Mouse (Mus musculus) large intestine, adult 2 months (tissue): Measurements from ENCODE around the gene Abl1. TPM values are rescaled to one million over a fixed set of nuclear protein-coding genes. Genes with fewer than 3 reads are reported as not detected.

Experiments used
- DNase-seq: peaks from one replicate; pipeline ENCODE4 v3.0.0-alpha.2; 2012; ENCODE audit warnings: low read depth, low spot score
- WGBS: fragments of 180-500 bp; shearing (Covaris S2); methylation state at CpG from one replicate; pipeline ENCODE4 v1.1.7; 2018; 5-methylcytosine and 5-hydroxymethylcytosine counted together
- polyA plus RNA-seq: library from polyadenylated mRNA; depleted of rRNA; stranded (reverse); fragments of >200 nt; gene quantifications from 2 replicates; pipeline ENCODE4 v1.2.3, GENCODE M21; 2012

Abl1 gene
- polyA plus RNA-seq, 1 experiment = 31.4 TPM

DNA sequence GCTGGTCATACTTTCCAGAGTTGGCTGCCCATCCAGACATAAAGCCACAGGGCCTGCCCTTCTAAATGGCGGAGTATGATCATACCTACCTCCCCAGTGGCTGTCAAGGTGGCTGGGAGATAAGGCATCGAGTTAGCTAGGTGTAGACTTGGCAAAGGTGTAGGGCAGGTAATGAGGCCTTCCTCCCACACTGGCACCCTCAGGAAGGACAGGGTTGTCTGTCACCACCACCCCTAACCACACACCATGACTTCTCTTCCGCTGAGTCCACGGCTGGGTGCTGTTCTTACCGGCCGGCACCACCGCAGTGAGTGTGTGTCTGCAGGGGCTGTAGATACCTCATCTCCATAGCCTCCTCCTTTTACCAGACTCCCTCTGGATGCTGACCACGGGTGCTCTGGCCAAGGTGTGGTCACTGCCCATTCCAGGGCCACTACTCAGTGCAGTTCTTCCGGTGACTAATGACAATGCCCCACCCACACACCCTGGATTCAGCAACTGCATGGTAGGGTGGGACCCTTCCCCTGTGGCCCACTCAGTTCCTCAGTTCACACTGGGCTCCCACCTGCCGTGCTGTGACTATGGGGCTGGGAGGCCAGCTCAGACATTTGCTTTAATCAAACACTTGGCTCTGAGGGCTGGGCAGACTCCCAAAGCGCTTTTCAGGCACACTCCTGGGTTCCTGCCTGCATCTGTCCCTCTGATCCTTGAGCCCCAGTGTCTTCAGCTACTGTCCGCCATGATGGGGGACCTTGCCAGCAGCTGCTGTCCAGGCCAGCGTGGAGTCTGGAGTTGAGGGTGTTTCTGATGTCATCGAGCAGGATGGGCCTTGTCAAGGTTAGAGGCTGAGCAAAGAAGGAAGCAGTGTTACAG lies 123.1 kb downstream of the Abl1 start:
- 66% methylated on average over 14 of the region's 14 CpGs for WGBS
- DNase-seq = no peak

DNA sequence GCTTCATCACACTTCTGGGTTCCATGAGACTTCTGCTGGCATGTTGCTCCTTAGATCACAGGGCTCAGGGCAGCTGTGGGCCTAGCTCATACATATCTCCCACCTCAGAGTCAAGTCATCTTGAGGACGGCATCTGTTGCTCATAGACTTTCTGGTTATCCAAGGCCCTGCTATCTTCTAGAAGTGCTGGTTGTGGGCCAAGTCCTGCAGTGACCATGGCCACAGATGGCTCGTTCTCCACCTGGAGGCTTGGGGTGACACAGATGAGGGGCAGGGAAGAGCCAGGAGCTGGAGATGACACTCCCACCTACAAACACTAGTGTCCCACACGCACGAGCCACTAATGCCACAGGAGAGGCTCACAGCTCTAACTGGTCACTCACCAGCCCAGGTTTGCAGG lies 125.5 kb downstream of the Abl1 start:
- 75% methylated on average over 4 of the region's 4 CpGs for WGBS
- no peak for DNase-seq

- WGBS = 64% methylated on average over 7 of the region's 7 CpGs
- no peak for DNase-seq
Observed at GRCm38 (mm10) chr2:31814699-31815098, 126.5 kb downstream of the Abl1 start.

DNA sequence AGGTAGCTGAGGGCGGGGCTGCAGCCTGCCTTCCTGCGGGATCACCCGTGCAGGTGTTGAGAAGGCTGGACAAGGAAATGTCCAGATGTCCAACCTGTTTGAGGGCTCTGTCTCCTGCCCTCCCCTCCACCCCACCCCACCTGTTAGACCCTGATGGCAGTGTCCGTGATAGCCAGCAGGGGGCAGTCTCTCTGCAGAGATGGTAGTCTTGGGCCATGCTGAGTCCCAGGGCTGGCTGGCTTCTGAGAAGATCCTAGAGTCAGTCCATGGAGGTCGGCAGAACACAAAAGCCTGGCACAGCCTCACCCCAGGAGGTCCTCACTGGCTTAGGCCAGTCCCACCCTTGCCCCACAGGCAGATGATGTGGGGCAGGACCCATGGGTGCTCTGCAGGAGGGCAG lies 127.2 kb downstream of the Abl1 start:
- WGBS = 14% methylated on average over 5 of the region's 5 CpGs
- no peak for DNase-seq

DNA sequence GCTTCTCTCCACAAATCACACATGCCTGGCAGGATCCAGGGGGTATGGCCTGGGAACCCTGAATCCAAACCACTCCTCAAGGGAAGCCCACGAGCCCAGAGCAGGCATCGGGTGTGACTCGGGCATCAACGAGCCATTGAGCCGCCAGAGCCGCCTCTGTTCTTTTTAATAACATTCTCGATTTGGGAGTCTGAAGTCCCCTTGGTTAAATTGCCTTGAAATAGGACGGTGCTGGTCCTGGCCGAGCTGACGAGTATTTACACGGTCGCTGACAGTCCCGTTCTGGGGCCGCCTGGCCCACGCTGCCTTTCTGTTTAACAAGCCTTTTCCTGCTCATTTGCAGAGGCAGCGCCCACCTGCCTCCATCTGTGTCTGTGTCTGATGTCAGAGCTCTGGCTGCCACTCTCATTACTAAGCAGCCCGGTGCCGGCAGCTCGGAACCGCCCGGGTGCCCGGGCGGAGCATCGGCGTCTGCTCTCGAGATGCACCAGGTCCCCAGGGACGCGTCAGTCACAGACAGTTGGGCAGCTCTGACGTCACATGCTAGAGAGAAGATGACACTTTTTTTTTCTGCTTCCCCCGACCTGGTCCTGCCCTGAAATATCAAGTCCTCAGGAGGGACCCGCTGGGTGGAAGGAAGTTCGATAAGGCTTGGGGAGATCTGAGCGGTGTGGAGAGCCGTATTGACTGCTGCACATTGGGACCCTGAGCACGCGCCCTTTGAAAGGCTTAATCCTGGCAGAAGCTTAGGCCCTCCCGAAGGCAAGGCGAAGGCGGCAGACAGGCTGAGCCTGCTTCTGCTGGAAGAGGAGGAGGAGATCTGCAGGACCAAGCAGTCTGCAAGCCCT lies 134.6 kb downstream of the Abl1 start:
- 14% methylated on average over 39 of the region's 39 CpGs for WGBS
- DNase-seq = no peak

DNA sequence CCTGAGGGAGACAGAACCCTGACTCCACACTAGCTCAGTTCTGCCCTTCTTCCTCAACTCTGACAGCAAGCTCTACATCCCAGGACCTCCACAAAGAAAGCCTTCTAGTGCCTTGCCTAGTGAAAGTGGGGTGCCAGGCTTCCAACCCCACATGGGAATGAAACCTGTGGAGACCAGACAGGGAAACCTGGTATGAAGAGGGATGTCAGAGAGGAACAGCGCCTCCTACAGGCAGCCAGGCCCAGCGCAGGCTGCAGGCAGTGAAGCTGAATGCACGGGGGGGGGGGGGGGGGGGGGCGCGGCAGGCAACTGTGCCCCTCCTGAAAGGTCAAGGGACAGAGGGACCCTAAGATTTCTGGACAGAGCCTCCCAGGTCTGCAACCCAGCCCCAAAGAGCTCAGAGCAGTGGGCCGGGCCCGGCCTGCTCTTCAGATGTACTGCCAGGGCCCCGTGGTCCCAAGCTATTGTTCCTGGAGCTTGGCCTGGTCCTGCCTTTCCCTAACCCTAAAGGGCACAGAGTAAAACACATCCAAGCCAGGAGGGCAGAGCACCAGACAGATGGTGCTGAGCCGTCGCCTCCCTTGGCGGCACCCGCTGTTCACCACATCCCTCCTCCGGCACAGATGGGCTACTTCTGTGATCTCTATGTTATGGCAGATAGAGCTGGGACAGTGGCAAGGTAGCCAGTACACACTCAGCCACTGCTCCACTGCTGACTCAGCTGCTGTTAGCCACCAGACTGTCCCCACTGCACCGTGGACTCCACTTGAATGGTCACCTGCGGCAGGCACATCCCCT lies 136.0 kb downstream of the Abl1 start:
- 83% methylated on average over 11 of the region's 15 CpGs for WGBS
- no peak for DNase-seq

DNA sequence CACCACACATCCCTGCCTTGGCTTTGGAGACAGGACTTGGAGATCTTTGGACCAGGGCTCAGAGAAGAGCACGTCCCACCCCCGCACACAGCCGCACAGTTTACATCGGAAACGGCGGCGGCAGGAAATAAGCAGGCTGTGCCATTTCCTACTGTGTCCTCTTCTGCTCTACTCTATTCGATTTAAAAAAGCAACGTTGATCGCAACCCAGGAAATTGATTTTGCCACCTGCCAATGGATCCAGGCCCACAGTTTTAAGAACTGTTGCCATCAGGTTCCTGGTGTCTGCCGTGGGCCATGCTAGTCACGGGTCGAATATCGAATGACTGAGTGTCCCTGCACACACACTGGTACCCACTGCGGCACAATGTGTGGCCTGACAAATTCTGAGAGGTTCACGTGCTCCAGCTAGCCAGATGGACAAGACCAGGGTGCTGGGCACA lies 137.3 kb downstream of the Abl1 start:
- no peak for DNase-seq
- WGBS = 68% methylated on average over 16 of the region's 16 CpGs

DNA sequence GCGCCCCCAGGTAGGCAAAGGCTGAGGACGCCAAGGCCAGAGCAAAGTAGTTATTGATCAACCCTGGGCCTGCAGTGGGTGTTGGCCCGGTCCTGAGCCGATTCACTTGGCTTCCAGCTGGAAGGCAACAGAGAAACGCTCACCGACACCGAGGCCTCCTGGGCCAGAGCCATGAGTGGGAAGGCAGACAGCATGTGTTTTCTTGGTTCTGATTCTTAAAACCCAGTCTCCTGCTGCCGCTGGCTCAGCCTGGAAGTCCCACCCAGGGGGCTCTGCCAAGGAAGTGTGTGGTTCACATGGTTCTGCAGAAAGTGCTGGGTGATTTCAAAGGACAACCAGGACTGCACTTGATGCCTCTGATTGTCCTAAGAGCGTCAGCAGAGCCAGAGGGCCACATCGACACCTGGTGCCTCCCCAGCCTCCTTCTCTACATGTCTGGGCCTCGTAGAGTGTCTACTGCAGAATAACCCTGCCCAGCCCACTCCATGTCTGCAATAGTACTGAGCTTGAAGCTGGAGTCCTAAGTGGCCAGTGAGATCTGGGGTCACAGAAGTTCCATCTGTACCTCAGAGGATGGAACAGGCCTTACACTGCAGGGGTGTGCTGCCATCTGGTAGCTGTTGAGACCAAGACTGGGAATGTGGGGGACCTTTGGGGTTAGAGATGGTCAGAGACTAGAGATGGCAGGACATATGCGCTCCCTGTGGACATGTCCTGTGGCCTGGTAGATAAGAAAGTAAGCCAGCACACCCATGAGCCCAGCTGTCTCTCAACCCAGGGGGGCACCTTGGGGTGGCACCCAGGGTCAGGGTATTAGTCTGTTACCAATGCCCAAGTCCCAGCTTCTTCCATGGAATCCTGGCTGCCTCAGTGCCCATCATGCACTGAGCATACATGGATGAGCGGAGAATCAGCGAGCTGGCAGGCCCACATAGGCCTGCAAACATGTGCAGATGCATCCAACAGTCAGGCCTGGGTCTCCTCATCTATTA lies 138.2 kb downstream of the Abl1 start:
- DNase-seq = no peak
- WGBS = 61% methylated on average over 14 of the region's 14 CpGs

GRCm38 (mm10) chr2:31827877-31828276 lies 139.7 kb downstream of the Abl1 start:
- 37% methylated on average over 7 of the region's 7 CpGs for WGBS
- DNase-seq = no peak

- 34% methylated on average over 4 of the region's 4 CpGs for WGBS
- no peak for DNase-seq
Observed at GRCm38 (mm10) chr2:31828311-31828825, 140.2 kb downstream of the Abl1 start.

DNA sequence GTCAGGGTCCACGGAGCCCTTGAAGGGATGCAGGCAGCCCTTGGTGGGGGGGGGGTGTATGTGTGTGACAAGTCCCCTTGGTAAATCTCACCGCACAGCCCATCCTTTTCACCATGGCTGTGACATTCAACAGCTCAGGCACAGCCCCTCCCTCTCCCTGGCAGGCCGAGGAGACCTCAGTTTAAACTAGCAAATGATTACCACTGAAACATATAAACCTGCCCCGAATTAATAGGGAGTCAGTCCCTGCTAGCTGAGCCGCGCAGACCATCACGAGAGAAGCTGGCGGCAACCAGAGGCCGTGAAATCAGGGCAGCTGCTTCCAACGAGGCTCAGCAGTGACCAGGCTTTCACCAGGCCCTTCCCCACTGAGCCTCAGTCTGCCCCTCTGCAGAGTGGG lies 147.9 kb downstream of the Abl1 start:
- 48% methylated on average over 10 of the region's 10 CpGs for WGBS
- no peak for DNase-seq

DNA sequence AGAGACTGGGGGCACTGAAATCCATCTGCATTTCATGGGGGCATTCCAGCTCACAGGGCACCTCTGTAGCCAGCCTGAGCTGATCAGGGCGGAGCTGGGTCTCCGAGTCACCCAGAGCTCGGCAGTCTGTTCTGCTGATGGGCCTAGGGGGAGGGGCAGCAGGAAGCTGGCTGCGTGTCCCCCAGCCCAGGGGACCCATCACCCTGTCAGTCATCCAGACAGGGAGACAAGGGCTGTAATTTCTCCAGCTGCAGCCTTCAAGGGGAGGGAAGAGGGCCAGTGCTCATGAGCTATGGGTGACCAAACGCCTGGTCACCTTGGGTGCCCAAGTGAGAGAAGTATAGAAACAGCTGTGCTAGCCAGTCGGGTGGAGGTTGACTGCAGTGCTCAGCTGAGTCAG lies 148.8 kb downstream of the Abl1 start:
- 38% methylated on average over 6 of the region's 6 CpGs for WGBS
- no peak for DNase-seq

DNA sequence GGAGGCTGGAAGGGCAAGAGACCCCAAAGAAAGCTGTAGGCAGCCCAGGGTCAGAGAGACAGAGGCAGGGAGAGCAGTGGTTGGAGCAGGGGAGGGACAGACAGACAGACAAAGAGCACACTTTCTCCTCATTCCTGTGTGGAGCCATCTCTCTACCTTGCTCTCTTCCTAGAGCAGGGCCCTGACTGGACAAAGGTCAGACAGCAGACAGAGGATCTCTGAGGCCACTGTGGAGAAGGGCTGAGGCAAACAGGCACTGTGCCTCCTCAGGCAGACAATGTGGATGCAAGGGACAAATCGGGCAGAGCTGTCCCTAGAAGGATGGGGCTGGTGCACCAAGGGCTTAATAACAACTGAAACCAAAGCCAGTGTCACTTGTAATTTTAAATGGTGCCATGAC lies 150.7 kb downstream of the Abl1 start:
- WGBS = 48% methylated on average over 1 of the region's 1 CpGs

GRCm38 (mm10) chr2:31844729-31845136 lies 156.6 kb downstream of the Abl1 start:
- 10% methylated on average over 10 of the region's 10 CpGs for WGBS
- no peak for DNase-seq

More for the DNA sequence above, 150.7 kb downstream of the Abl1 start:
- DNase-seq = no peak

GRCm38 (mm10) chr2:31845512-31845895 lies 157.3 kb downstream of the Abl1 start:
- WGBS = 4% methylated on average over 26 of the region's 26 CpGs

GRCm38 (mm10) chr2:31845896-31846691 lies 157.9 kb downstream of the Abl1 start, which contains the start of gene Fibcd1:
TSS of gene Fibcd1 (minus strand) at chr2:31846005.
- 1% methylated on average over 88 of the region's 88 CpGs for WGBS
- no peak for DNase-seq

More at GRCm38 (mm10) chr2:31845512-31845895, 157.3 kb downstream of the Abl1 start:
- DNase-seq = no peak
